Mouse (Mus musculus): ENCODE data around the gene Psd4. TPM values are rescaled to one million over a fixed set of nuclear protein-coding genes. Genes with fewer than 3 reads are reported as not detected.
A peak's percentile ranks its signal among the peaks of the same experiment; 100 is the strongest.

Gene Psd4
- polyA plus RNA-seq, 2 experiments = 3.8 to 4.5 TPM

DNA sequence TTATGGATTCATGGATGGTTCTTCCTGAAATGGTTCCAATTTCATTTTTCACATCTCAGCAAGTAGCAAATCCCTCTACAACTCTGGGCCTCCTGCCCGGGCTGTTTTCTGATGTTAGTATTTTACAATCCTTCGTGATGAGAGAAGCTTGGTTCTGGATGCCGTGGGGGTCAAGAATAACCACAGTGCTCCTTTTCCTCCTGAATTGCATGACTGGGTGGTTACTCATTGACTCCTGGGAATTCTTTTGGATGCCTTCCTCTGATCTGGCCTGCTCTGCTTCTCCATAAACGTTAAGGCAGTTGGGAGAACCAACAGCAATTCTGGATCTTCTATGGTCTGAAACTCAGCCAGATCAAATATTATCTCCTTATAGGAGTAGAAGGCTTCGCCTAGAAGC, 85.8 kb downstream of the Psd4 start:
- no peak overlapping the region for H3K9ac ChIP-seq (ENCODE audit: low read depth, low read length, severe bottlenecking)
- H3K27ac ChIP-seq (replicated peaks; ENCODE audit: low read depth, low read length) = no peak overlapping the region
- no peak overlapping the region for H3K4me2 ChIP-seq (replicated peaks; ENCODE audit: low read depth, low read length, severe bottlenecking)
- no peaks in the 10 kb centered on the region for H3K27me3 ChIP-seq (ENCODE audit: control insufficient read depth, insufficient read depth, low read length)
- TF ChIP-seq POLR2A (IDR thresholded peaks at IDR 0.05; ENCODE audit: borderline replicate concordance, extremely low read depth, insufficient read depth, insufficient read length) = no peak
- H3K4me1 ChIP-seq (ENCODE audit: control insufficient read depth, insufficient read depth, low read length) = no peaks in the 10 kb centered on the region
- H3K36me3 ChIP-seq (ENCODE audit: control insufficient read depth, insufficient read depth, low read length) = no peaks in the 10 kb centered on the region
- ATAC-seq (ENCODE audit: low FRiP score, low read depth) (no peak), DNase-seq (ENCODE audit: low spot score) (peak; percentile 52)
- no peaks in the 10 kb centered on the region for H3K9me3 ChIP-seq (ENCODE audit: control insufficient read depth, low read length)
- no peak overlapping the region for H3K4me3 ChIP-seq (replicated peaks; ENCODE audit: low read length)
- whole genome bisulfite sequencing = 76% methylated on average over 5 of the region's 5 CpGs

DNA sequence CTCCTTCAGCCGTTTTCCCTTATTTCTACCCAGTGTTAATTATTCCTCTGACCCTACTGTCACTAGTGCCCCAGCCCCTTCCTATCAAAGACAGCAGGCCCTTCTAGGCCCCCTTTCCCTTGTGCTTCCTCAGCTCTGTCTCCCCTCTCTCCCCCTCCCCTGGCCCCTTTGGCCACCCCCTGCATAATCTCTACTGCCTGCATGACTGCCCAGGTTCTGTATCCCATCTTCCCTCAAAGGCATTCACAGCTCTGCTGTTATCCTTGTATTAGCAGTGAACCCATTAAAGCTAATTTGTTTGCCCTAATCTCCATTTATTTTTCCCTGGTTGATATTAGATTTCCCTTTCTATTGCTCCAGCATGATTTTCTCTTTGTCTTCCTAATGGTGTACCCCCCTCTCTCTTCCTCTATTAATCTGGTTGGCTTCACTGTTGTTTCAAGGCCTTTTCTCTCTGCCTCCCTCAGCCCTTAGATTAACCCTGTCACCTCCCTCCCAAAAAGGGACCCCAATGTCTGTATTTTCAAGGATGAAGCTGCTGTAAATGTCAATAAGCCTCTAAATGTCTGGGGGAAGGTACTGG, 87.1 kb downstream of the Psd4 start:
- Histone ChIP-seq H3K4me3 (replicated peaks; ENCODE audit: low read length) (no peak overlapping the region), H3K9ac (ENCODE audit: low read depth, low read length, severe bottlenecking) (no peak overlapping the region), H3K27ac (replicated peaks; ENCODE audit: low read depth, low read length) (no peak overlapping the region), H3K4me2 (replicated peaks; ENCODE audit: low read depth, low read length, severe bottlenecking) (no peak overlapping the region), H3K36me3 (ENCODE audit: control insufficient read depth, insufficient read depth, low read length) (no peaks in the 10 kb centered on the region), H3K27me3 (ENCODE audit: control insufficient read depth, insufficient read depth, low read length) (no peaks in the 10 kb centered on the region), H3K4me1 (ENCODE audit: control insufficient read depth, insufficient read depth, low read length) (no peaks in the 10 kb centered on the region), H3K9me3 (ENCODE audit: control insufficient read depth, low read length) (no peaks in the 10 kb centered on the region)
- 41% methylated on average over 1 of the region's 1 CpGs for WGBS
- ATAC-seq (ENCODE audit: low FRiP score, low read depth) (no peak), DNase-seq (ENCODE audit: low spot score) (no peak)
- no peak for TF ChIP-seq POLR2A (IDR thresholded peaks at IDR 0.05; ENCODE audit: borderline replicate concordance, extremely low read depth, insufficient read depth, insufficient read length)

DNA sequence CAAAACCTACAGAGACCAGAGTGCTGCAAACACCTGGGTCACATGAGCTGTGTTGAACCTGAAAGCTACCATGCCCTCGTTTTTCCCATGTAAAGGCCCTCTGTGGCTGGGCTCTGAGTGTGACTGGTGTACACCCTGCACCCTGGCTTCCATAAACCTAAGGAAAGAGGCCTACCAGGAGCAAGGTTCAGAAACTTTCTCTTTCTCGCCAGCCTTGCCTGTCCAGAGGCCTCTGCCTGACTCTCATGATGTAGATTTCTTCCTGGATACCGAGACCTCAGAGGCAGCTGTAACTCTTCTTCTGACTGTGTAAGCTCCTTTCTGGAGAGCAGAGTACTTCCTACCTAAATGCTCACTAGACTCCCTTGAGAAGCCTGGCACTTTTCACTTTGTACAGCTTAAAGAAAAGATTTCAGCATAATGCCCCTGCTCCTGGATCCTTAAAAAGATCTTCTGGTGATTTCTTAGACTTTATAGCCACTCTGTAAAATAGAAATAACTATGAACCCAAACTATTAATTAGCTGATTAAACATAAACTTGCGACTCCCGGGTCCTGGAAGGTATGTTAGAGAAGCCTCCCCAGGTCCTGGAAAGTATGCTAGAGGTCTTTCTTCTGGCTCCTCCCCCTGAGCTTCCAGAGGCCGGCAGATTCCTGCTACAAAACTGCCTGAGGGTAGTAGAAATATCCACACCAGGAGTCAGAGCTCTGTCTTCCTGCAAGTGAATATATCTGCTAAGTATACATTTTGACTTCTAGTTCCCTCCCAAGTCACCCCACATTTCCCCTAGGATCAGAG, 87.9 kb downstream of the Psd4 start:
- 39% methylated on average over 6 of the region's 6 CpGs for WGBS
- H3K4me3 ChIP-seq (replicated peaks; ENCODE audit: low read length) = no peak overlapping the region
- no peaks in the 10 kb centered on the region for H3K4me1 ChIP-seq (ENCODE audit: control insufficient read depth, insufficient read depth, low read length)
- H3K4me2 ChIP-seq (replicated peaks; ENCODE audit: low read depth, low read length, severe bottlenecking) = no peak overlapping the region
- no peak overlapping the region for H3K27ac ChIP-seq (replicated peaks; ENCODE audit: low read depth, low read length)
- H3K9me3 ChIP-seq (ENCODE audit: control insufficient read depth, low read length) = no peaks in the 10 kb centered on the region
- TF ChIP-seq POLR2A (IDR thresholded peaks at IDR 0.05; ENCODE audit: borderline replicate concordance, extremely low read depth, insufficient read depth, insufficient read length) = no peak
- ATAC-seq (ENCODE audit: low FRiP score, low read depth) (no peak), DNase-seq (ENCODE audit: low spot score) (no peak)
- H3K9ac ChIP-seq (ENCODE audit: low read depth, low read length, severe bottlenecking) = no peak overlapping the region
- H3K27me3 ChIP-seq (ENCODE audit: control insufficient read depth, insufficient read depth, low read length) = no peaks in the 10 kb centered on the region
- no peaks in the 10 kb centered on the region for H3K36me3 ChIP-seq (ENCODE audit: control insufficient read depth, insufficient read depth, low read length)

DNA sequence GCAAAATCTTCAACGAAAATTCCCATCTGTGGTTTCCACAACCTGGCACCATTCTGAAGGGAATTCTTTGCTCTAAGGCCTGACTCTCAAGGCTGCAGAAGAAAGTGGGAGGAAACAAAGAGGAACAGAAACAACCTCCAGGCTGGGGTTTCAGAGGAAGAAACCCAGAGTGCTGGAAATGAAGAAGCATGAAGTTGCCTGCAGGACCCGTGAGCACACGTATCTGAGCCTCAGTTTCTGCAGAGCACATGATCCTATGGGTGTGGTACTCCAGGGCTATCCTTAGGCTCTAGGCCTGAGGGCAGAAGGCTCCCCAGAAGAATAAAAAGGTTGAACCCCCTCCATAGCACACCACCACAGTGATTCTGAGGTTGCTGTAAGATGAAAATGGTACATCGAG, 89.5 kb downstream of the Psd4 start:
- no peak for DNase-seq (ENCODE audit: low spot score)

DNA sequence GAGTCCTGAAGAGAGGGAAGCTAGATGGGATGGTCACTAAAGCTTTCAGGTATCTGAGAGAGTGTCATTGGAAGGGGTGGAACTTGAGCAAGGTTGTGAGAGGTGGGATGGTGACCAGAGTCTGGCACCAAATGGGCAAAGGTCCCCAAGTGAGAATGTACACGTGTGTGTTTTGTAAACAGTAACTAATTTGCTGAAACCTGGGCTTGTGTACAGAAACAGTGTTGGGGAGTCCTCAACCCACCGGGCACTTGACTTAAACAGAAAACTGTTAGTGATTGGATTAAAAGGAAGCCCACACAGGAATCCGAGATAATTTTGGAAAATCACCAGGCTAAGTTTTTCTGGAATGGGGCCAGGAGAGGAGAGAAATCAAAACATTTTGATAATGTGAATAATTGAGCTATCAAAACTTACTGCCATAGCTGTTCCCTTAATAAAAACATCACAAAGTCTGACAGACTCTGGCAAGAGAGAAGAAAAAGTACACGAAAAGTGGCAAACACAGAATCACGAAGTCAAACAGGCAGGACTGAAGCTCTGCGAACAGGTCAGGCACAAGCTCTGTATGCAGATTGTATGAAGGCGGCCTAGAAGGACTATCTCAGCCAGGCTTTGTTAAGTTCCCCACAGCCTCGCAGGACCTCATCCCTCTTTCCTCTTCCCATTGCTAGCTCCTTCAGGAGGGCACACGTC, 92.9 kb downstream of the Psd4 start:
- H3K9ac ChIP-seq (ENCODE audit: low read depth, low read length, severe bottlenecking) = no peak overlapping the region
- no peak overlapping the region for H3K27ac ChIP-seq (replicated peaks; ENCODE audit: low read depth, low read length)
- H3K36me3 ChIP-seq (ENCODE audit: control insufficient read depth, insufficient read depth, low read length) = no peaks in the 10 kb centered on the region
- no peak overlapping the region for H3K4me2 ChIP-seq (replicated peaks; ENCODE audit: low read depth, low read length, severe bottlenecking)
- H3K9me3 ChIP-seq (ENCODE audit: control insufficient read depth, low read length) = no peaks in the 10 kb centered on the region
- no peak overlapping the region for H3K4me3 ChIP-seq (replicated peaks; ENCODE audit: low read length)
- TF ChIP-seq POLR2A (IDR thresholded peaks at IDR 0.05; ENCODE audit: borderline replicate concordance, extremely low read depth, insufficient read depth, insufficient read length) = no peak
- no peak for ATAC-seq (ENCODE audit: low FRiP score, low read depth)
- H3K27me3 ChIP-seq (ENCODE audit: control insufficient read depth, insufficient read depth, low read length) = no peaks in the 10 kb centered on the region
- no peak for DNase-seq (ENCODE audit: low spot score)
- H3K4me1 ChIP-seq (ENCODE audit: control insufficient read depth, insufficient read depth, low read length) = no peaks in the 10 kb centered on the region
- WGBS = 43% methylated on average over 9 of the region's 9 CpGs

More for the DNA sequence above, 89.5 kb downstream of the Psd4 start:
- Histone ChIP-seq H3K36me3 (ENCODE audit: control insufficient read depth, insufficient read depth, low read length) (no peaks in the 10 kb centered on the region), H3K9me3 (ENCODE audit: control insufficient read depth, low read length) (no peaks in the 10 kb centered on the region), H3K4me3 (replicated peaks; ENCODE audit: low read length) (no peak overlapping the region), H3K9ac (ENCODE audit: low read depth, low read length, severe bottlenecking) (no peak overlapping the region), H3K4me1 (ENCODE audit: control insufficient read depth, insufficient read depth, low read length) (no peaks in the 10 kb centered on the region), H3K27ac (replicated peaks; ENCODE audit: low read depth, low read length) (no peak overlapping the region), H3K4me2 (replicated peaks; ENCODE audit: low read depth, low read length, severe bottlenecking) (no peak overlapping the region), H3K27me3 (ENCODE audit: control insufficient read depth, insufficient read depth, low read length) (no peaks in the 10 kb centered on the region)
- no peak for ATAC-seq (ENCODE audit: low FRiP score, low read depth)
- 88% methylated on average over 4 of the region's 4 CpGs for WGBS
- TF ChIP-seq POLR2A (IDR thresholded peaks at IDR 0.05; ENCODE audit: borderline replicate concordance, extremely low read depth, insufficient read depth, insufficient read length) = no peak

Data from limb, embryonic 14.5 days (tissue).